Mouse (Mus musculus) MEL (cell line): Measurements from ENCODE around the gene Ccdc57. TPM values are rescaled to one million over a fixed set of nuclear protein-coding genes. Genes with fewer than 3 reads are reported as not detected.

Experiments
- DNase-seq: peaks from one replicate; pipeline ENCODE4 v3.0.0; 2011; ENCODE audit warnings: low read depth, low spot score
- H3K27ac ChIP-seq: 2 replicates; pipeline ENCODE4 v1.5.1; 2012; ENCODE audit warnings: low read depth, mild to moderate bottlenecking, control low read depth, low read length, moderate library complexity; ENCODE audit not compliant: control insufficient read depth
- H3K27me3 ChIP-seq, 2 experiments: fragments of 150-350 bp in 1 of 2; sonication (generic) in 1 of 2; 2 replicates each; pipeline ENCODE4 v1.6.1; 2012; ENCODE audit warnings: low read length in 2 of 2, mild to moderate bottlenecking in 2 of 2, improper control_type of control experiment in 1 of 2, moderate library complexity in 1 of 2; ENCODE audit not compliant: insufficient read depth in 2 of 2, control insufficient read depth in 1 of 2
- H3K36me3 ChIP-seq, 2 experiments: 2 replicates each; pipeline ENCODE4 v1.6.1; 2012 to 2014; ENCODE audit warnings: low read length in 2 of 2, improper control_type of control experiment in 1 of 2, inconsistent platforms in 1 of 2, mild to moderate bottlenecking in 1 of 2; ENCODE audit not compliant: insufficient read depth in 2 of 2, control insufficient read depth in 1 of 2
- H3K4me1 ChIP-seq, 2 experiments: fragments of 150-350 bp in 1 of 2; sonication (generic) in 1 of 2; 2 replicates each; pipeline ENCODE4 v1.6.1; 2012; ENCODE audit warnings: low read length in 2 of 2, improper control_type of control experiment in 1 of 2, mild to moderate bottlenecking in 1 of 2; ENCODE audit not compliant: insufficient read depth in 2 of 2, control insufficient read depth in 1 of 2
- H3K4me3 ChIP-seq, 2 experiments: fragments of 150-350 bp in 1 of 2; sonication (generic) in 1 of 2; 2 replicates each; pipeline ENCODE4 v1.5.1; 2012; ENCODE audit warnings: low read depth in 2 of 2, low read length in 2 of 2, mild to moderate bottlenecking in 2 of 2, moderate library complexity in 2 of 2, control low read depth in 1 of 2, improper control_type of control experiment in 1 of 2; ENCODE audit not compliant: control insufficient read depth in 1 of 2, insufficient read depth in 1 of 2
- H3K79me2 ChIP-seq: 2 replicates; pipeline ENCODE4 v1.6.1; 2012; ENCODE audit warnings: mild to moderate bottlenecking, low read length, moderate library complexity; ENCODE audit not compliant: control insufficient read depth, poor library complexity, insufficient read depth
- H3K9ac ChIP-seq: 2 replicates; pipeline ENCODE4 v1.6.1; 2012; ENCODE audit warnings: low read depth, mild to moderate bottlenecking, control low read depth, low read length, moderate library complexity; ENCODE audit not compliant: control insufficient read depth, poor library complexity, severe bottlenecking
- H3K9me3 ChIP-seq: fragments of 150-350 bp; sonication (generic); replicated peaks from 2 replicates; pipeline ENCODE4 v1.6.1; 2012; ENCODE audit warnings: mild to moderate bottlenecking, low read length, improper control_type of control experiment, moderate library complexity; ENCODE audit not compliant: insufficient read depth
- CHD2 ChIP-seq: IDR thresholded peaks from 2 replicates; pipeline ENCODE4 v1.6.1; 2011; ENCODE audit warnings: low read length, improper control_type of control experiment
- CTCF ChIP-seq, 3 experiments: IDR thresholded peaks in 2 of 3; conservative IDR thresholded peaks in 1 of 3; 2 replicates each; pipeline ENCODE4 v1.5.1; 2011 to 2012; ENCODE audit warnings: low read length in 3 of 3, low read depth in 2 of 3, mild to moderate bottlenecking in 2 of 3, improper control_type of control experiment in 1 of 3, inconsistent platforms in 1 of 3, mixed read lengths in 1 of 3, moderate library complexity in 1 of 3; ENCODE audit not compliant: control insufficient read depth in 1 of 3, insufficient read depth in 1 of 3, poor library complexity in 1 of 3, severe bottlenecking in 1 of 3
- JUND ChIP-seq: IDR thresholded peaks from 2 replicates; pipeline ENCODE4 v1.6.1; 2011; ENCODE audit warnings: low read depth, mild to moderate bottlenecking, improper control_type of control experiment, low read length
- MAZ ChIP-seq: IDR thresholded peaks from 2 replicates; pipeline ENCODE4 v1.6.1; 2012; ENCODE audit warnings: low read depth, mild to moderate bottlenecking, inconsistent platforms, low read length, improper control_type of control experiment
- MXI1 ChIP-seq: IDR thresholded peaks from 2 replicates; pipeline ENCODE4 v1.6.1; 2011; ENCODE audit warnings: mild to moderate bottlenecking, low read depth, low read length, improper control_type of control experiment
- MYC ChIP-seq: IDR thresholded peaks from 2 replicates; pipeline ENCODE4 v1.6.1; 2011; ENCODE audit warnings: low read depth, mild to moderate bottlenecking, low read length, improper control_type of control experiment, moderate library complexity
- NRF1 ChIP-seq: IDR thresholded peaks from 2 replicates; pipeline ENCODE4 v1.6.1; 2014; ENCODE audit warnings: low read depth, mild to moderate bottlenecking, inconsistent platforms, low read length, improper control_type of control experiment, moderate library complexity; ENCODE audit not compliant: poor library complexity, insufficient read depth, severe bottlenecking
- POLR2A ChIP-seq, 2 experiments: IDR thresholded peaks; 2 replicates each; pipeline ENCODE4 v1.6.1; 2011 to 2012; ENCODE audit warnings: low read length in 2 of 2, mild to moderate bottlenecking in 2 of 2, control low read depth in 1 of 2, improper control_type of control experiment in 1 of 2, low read depth in 1 of 2, moderate library complexity in 1 of 2; ENCODE audit not compliant: control insufficient read depth in 1 of 2, insufficient read depth in 1 of 2, poor library complexity in 1 of 2
- POLR2AphosphoS5 ChIP-seq: IDR thresholded peaks from 2 replicates; pipeline ENCODE4 v1.6.1; 2012; ENCODE audit warnings: low read depth, borderline replicate concordance, mild to moderate bottlenecking, inconsistent platforms, low read length, moderate library complexity, mixed read lengths
- RAD21 ChIP-seq: IDR thresholded peaks from 2 replicates; pipeline ENCODE4 v1.6.1; 2011; ENCODE audit warnings: mild to moderate bottlenecking, low read depth, low read length, improper control_type of control experiment
- RCOR1 ChIP-seq: IDR thresholded peaks from 2 replicates; pipeline ENCODE4 v1.6.1; 2012; ENCODE audit warnings: low read depth, mild to moderate bottlenecking, inconsistent platforms, low read length, improper control_type of control experiment
- SMC3 ChIP-seq: IDR thresholded peaks from 2 replicates; pipeline ENCODE4 v1.6.1; 2011; ENCODE audit warnings: low read depth, low read length, improper control_type of control experiment
- TBP ChIP-seq: IDR thresholded peaks from 2 replicates; pipeline ENCODE4 v1.8.0; 2011; ENCODE audit warnings: low read depth, low read length, improper control_type of control experiment
- TCF12 ChIP-seq: IDR thresholded peaks from 2 replicates; pipeline ENCODE4 v1.6.1; 2014; ENCODE audit warnings: low read depth, mild to moderate bottlenecking, inconsistent platforms, low read length, improper control_type of control experiment, moderate library complexity
- USF2 ChIP-seq, 2 experiments: IDR thresholded peaks; 2 replicates each; pipeline ENCODE4 v1.6.1; 2011 to 2012; ENCODE audit warnings: improper control_type of control experiment in 2 of 2, low read length in 2 of 2, borderline replicate concordance in 1 of 2, inconsistent platforms in 1 of 2, low read depth in 1 of 2, mild to moderate bottlenecking in 1 of 2; ENCODE audit not compliant: insufficient read depth in 1 of 2
- ZC3H11A ChIP-seq: IDR thresholded peaks from 2 replicates; pipeline ENCODE4 v1.6.1; 2012; ENCODE audit warnings: low read depth, mild to moderate bottlenecking, inconsistent platforms, low read length, improper control_type of control experiment
- ZMIZ1 ChIP-seq: IDR thresholded peaks from 2 replicates; pipeline ENCODE4 v1.6.1; 2012; ENCODE audit warnings: low read depth, mild to moderate bottlenecking, inconsistent platforms, low read length, improper control_type of control experiment, moderate library complexity
- polyA plus RNA-seq, 2 experiments: library from polyadenylated mRNA; stranded (reverse) in 1 of 2; unstranded in 1 of 2; fragments of >175 nt in 1 of 2; fragments of >200 nt in 1 of 2; gene quantifications; 2 replicates each; pipeline versions ENCODE4 v1.2.1 to v1.2.4; 2012; ENCODE audit warnings: low replicate concordance in 2 of 2, low read depth in 1 of 2; ENCODE audit not compliant: insufficient read length in 2 of 2, insufficient read depth in 1 of 2, missing spikeins in 1 of 2
- total RNA-seq: library from RNA; depleted of rRNA; stranded (reverse); fragments of 300-350 nt; gene quantifications from 2 replicates; pipeline ENCODE4 v1.2.3, GENCODE M21; 2012

The Ccdc57 gene
- total and polyA plus RNA-seq, 3 experiments, result 5.3 to 7.4 TPM; not detected in 1

DNA sequence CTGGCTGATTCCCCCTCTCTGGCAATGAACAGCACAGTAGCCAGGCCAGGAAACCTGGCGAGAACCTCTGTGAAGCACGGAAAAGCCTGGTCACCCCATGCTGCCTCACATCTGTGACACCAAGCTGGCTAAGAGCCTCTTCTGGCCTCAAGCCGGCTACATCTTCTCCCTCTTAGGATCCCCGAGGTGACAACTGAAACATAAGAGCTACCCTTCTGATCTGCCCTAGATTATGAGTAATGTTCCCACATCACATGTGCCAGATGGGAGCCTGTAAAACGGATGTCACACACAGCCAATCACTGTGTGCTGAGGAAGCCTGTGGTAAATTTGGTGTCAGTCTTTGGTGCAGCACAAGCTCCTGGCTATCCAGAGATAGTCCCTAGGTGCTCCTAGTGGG, 44.0 kb downstream of the Ccdc57 start:
- DNase-seq, result no peak
- TF ChIP-seq MAZ, result no peak
- no peaks in the 10 kb centered on the region for H3K36me3 ChIP-seq
- no peaks in the 10 kb centered on the region for H3K79me2 ChIP-seq
- H3K9ac ChIP-seq, result no peak overlapping the region
- no peak overlapping the region for H3K4me3 ChIP-seq
- H3K9me3 ChIP-seq, result no peaks in the 10 kb centered on the region
- no peaks in the 10 kb centered on the region for H3K27me3 ChIP-seq
- H3K4me1 ChIP-seq, result no peaks in the 10 kb centered on the region
- no peak overlapping the region for H3K27ac ChIP-seq

GRCm38 (mm10) chr11:120887502-120887901, 45.2 kb downstream of the Ccdc57 start:
- Histone ChIP-seq H3K79me2 (no peaks in the 10 kb centered on the region), H3K4me1 (no peaks in the 10 kb centered on the region), H3K9me3 (no peaks in the 10 kb centered on the region), H3K4me3 (no peak overlapping the region), H3K36me3 (peaks cover 0 to 2% of the 10 kb centered on the region in 2 experiments; a peak in 1 of 4 replicates), H3K9ac (no peak overlapping the region), H3K27me3 (no peaks in the 10 kb centered on the region), H3K27ac (no peak overlapping the region)
- TF ChIP-seq RAD21, result peak; percentile 64
- TF ChIP-seq ZC3H11A, result peak; percentile 44
- TF ChIP-seq MXI1, result no peak
- no peak for TF ChIP-seq MYC
- TF ChIP-seq CTCF (IDR thresholded peaks at IDR 0.05 in 2 of 3, conservative IDR thresholded peaks at IDR 0.05 in 1 of 3; ENCODE audit: control insufficient read depth in 1 of 3, insufficient read depth in 1 of 3, low read depth in 2 of 3, low read length in 3 of 3, poor library complexity in 1 of 3, severe bottlenecking in 1 of 3), result peak; percentile 41 to 64 (median 44)
- peak; percentile 45 for TF ChIP-seq SMC3
- TF ChIP-seq TCF12, result no peak
- no peak for TF ChIP-seq TBP
- TF ChIP-seq USF2 (IDR thresholded peaks at IDR 0.05; ENCODE audit: borderline replicate concordance in 1 of 2, insufficient read depth in 1 of 2, low read depth in 1 of 2, low read length in 2 of 2), result no peak
- no peak for TF ChIP-seq POLR2AphosphoS5
- no peak for TF ChIP-seq JUND
- no peak for TF ChIP-seq POLR2A (IDR thresholded peaks at IDR 0.05; ENCODE audit: control insufficient read depth in 1 of 2, insufficient read depth in 1 of 2, low read depth in 1 of 2, low read length in 2 of 2, poor library complexity in 1 of 2)
- TF ChIP-seq ZMIZ1, result no peak
- TF ChIP-seq RCOR1, result no peak
- no peak for TF ChIP-seq CHD2
- no peak for TF ChIP-seq NRF1
- peak; percentile 51 for DNase-seq
